Mouse (Mus musculus): ENCODE data around the gene Ddah1.

The Ddah1 gene

DNA sequence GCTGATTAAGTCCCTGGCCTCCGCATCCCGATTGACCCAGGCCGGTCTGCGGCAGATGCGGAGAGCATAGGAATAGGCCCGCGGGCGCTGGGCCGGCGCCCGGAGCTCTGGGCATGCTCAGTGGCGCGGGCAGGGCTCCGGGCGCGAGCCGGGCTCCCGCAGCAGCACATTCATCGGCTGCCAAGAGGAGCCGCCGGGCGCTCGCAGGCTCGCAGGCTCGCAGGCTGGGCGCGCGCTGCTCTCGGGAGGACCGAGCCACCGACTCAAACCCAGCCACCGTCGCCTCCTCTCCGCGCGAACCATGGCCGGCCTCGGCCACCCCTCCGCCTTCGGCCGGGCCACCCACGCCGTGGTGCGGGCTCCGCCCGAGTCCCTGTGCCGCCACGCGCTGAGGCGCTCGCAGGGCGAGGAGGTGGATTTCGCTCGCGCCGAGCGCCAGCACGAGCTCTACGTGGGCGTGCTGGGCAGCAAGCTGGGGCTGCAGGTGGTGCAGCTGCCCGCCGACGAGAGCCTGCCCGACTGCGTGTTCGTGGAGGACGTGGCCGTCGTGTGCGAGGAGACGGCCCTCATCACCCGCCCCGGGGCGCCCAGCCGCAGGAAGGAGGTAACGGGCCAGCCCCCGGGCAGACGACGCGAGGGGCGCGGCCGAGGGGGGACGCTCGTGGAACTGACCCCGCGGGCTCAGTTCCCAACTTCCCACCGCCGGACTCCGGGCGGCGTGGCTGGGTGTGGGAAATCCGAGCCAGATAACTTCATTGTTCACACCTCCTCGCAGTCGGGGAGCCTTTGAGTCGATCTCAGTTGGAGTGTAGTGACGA is at the start of gene Ddah1:
Gene Ddah1 (plus strand): TSS at position 115 of the 818 bp plus-strand sequence.
- DNase-seq (ENCODE audit: low spot score) = peak; percentile 14

DNA sequence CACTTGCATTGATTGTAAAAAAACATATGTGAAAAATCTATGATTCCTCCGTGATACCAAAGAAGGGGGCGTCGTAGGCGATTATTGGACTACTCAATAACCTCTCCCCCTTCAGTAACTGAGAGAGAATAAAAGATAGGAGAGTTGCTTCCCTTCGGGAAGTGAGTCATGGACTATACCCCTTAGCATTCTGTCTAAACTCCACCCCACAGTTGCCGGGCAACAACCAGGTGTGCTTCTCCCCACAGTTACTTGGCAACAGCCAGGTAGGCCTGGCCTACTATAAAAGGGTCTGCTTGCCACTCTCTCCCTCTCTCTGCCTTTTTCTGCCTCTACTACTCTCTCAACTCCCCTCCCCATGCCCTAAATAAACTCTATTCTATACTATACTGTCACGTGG is 42.6 kb upstream of the Ddah1 start:
- no peak for DNase-seq (ENCODE audit: low spot score)

DNA sequence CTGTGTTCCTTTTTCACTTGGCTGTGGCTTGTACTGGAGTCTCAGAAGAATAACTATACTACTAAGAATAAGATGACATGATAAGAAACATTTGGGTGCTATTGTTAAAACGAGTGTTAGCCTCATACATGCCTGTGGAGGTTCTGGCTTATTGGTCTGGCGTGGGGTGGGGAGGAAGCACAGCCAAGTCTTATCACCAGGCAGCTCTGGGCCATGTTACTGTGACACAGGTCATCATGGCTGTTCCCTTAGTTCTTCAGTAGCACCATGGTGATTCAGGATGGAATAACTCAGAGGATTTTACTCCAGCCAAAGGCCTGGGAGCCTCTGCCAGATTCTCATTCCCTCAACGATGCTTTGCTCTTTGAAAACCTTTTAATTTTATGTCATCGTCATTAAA is 38.8 kb upstream of the Ddah1 start:
- no peak for DNase-seq (ENCODE audit: low spot score)

DNA sequence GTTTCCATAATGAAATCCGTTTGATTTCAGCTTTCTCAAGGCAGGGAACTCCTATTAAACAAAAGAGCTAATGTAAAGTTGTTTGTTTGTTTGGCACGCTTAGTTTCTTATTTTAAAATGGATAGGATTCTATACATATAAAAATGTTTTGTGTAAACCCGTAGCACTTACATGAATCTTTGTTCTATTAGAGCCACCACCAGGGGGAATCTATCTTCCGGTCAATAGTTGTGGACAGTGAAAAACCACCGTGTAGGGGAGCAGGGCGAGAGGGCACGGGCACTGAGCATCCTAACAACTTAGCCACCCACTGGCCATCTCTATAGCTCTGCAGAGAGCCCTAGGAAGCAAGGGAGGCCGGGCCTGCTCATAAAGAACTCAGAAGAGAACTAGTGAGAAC is 33.4 kb upstream of the Ddah1 start:
- no peak for DNase-seq (ENCODE audit: low spot score)

DNA sequence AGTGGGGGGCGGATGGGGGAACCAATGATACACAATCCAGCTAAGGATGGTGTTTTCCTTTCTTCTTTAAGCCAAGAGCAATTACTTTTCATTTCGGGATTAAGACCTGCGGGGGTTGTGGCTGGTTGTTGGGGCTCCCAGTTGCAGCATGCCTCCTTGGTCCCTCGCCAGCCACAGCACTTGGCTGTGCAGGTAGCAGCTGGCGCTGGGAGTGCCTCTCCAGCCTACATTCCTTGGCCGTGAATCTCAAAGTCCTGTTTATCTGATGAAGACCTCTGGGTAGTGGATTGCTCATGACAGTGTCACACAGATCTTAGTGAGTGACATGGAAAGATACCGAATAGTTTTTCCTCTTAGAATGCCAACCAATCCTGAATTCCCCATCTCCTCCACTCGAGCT is 30.1 kb upstream of the Ddah1 start:
- DNase-seq (ENCODE audit: low spot score) = no peak

DNA sequence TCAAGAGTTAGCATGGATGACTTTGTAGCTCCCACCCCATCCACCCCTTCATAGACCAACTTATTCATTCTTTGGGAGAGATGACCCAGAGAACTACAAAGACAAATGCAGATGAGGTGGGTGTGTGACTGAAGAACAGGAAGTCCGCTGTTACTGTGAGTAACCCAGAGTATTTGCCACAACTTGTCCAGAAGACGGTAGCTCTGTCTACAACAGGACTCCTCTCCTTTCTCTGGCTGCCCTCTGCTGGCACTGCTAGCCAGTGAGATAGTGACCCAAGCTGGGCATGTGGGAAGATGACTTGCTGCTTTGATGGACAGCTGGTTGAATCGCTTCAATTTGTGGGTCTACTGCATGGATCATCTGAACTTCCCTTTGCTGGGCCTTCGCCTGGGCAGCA is 28.9 kb upstream of the Ddah1 start:
- no peak for DNase-seq (ENCODE audit: low spot score)

DNA sequence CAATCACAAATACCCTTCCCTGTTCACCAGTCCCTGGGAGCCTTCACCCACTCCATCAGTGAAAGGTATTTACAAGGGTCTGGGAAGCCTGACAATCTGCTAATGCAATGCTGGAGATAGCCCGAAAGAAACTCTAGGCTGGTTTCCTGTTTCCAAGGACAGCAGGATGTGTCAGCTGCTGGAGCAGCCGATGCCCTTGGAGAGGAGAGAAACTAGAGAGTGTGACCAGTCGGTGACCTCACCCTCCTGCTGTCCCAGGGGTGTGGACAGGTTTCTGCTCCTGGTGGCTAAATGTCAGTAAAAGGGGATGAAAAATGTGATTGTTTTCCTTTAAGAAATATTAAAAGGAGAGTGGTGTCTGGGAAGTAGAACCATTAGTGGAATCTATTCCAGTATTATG is 28.4 kb upstream of the Ddah1 start:
- no peak for DNase-seq (ENCODE audit: low spot score)

DNA sequence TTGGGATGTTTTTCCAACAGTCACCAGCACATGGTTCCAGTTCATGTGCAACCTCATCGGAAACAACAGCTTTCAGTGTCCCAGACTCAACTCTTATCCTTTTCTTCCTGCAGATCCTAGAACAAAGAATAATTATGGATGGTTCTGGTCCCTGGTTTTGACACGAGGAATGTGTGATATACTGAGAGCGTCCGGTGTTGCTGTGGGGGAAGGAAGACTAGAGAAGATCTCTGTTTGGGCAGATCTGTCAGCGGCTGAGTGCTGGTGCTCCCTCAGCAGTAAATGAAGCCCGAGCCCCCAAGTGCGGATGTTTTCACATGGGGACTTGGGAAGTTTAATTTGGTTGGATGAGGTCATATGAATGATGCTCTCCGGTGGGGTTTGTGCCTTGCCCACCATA is 23.6 kb upstream of the Ddah1 start:
- DNase-seq (ENCODE audit: low spot score) = no peak

DNA sequence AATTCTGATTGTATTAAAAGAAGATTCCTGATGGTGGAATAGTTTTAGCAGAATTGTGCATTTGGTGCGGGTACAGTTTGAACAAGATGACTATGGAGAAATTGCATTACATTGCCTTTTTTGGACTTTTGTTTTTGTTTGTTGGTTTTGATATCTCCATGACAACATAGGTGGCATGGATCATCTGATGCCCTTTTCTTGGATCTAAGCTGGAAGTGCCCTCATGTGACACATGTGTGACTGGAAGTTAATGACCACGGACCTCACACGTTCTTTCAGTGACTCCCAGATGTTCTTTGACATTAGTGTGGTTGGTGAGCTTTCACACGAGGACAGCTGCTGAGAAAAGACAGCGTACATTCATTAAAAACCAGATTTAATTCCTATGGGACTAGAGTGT is 21.9 kb upstream of the Ddah1 start:
- no peak for DNase-seq (ENCODE audit: low spot score)

DNA sequence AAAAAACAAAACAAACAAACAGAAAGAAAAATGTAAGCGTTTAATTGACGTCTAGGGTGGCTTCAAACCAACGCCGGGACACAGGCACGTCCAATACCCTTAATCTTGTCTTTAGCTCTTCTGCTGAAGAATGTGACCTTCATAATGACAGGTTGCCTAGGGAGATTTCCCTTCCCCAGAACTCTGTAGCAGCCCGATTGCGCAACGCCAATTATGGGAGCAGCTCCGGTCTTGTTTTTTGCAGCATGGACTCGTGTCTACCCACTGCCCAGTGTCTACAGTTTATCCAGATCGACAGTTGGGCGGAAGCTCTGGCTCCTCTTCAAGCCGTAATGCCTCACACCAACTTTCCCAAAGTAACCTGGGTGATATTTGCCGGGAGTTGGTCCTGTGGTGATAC is 19.8 kb upstream of the Ddah1 start:
- no peak for DNase-seq (ENCODE audit: low spot score)

DNA sequence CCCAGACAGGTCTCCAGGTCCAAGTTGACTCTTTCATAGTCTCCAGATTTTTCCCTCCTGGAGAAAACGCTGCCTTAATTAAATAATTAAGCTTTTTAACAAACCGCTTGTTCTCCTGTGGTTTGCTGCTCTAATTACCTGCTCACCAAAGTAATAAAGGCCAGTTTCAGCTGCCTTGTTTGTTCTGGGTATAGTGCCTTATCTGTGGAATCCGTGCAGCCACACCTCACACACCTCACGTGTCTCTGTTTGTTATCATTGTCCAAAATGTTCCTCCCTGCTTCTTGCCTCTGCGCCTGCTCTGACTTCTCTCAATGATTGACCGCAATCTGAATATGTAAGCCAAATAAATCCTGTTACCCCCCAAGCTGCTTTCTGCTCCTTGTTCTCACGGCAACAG is 18.6 kb upstream of the Ddah1 start:
- no peak for DNase-seq (ENCODE audit: low spot score)

DNA sequence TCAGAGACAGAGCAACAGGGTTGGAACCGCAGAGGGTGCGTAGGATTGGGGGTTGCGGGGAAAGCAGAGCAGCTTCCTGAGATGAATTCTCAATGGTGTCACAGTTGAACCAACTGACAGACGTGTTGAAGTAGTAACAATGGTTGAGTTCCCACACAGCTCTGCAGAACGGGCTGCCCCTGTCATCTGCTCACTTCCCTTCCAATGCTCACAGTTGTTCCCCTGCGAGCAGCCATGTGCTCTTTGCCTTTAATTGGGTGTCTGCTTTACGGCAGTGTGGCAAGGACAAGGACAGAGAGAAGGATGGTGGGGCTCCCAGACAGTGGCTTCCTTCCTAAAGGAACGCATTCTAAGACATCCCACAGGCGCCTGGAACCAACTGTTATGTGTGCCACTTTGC is 15.4 kb upstream of the Ddah1 start:
- DNase-seq (ENCODE audit: low spot score) = no peak

DNA sequence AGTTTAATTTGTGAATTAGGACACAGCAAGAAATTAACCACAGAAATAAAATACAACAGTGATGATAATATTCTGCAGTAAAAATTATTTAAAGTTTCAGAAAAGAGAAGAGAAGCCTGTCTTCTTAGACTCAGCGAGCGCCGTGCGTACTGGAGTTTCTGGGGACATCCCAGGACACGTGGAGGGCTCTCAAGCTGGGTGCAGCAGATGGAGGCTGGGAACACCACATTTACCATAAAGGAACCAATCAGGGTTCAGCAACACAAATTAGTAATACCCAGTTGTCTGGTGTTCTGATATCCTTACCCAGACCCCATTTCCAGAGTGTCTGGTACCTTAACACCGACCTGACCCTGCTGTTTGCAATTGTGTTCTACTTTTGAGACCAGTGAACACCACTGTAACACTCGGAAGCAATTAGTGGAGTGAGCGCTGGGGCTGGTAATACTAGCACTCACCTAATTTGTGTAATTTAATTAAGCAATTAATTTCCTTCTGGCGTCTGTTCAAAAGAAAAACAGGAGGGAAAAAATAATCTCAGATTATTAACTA is 14.9 kb upstream of the Ddah1 start:
- DNase-seq (ENCODE audit: low spot score) = no peak

DNA sequence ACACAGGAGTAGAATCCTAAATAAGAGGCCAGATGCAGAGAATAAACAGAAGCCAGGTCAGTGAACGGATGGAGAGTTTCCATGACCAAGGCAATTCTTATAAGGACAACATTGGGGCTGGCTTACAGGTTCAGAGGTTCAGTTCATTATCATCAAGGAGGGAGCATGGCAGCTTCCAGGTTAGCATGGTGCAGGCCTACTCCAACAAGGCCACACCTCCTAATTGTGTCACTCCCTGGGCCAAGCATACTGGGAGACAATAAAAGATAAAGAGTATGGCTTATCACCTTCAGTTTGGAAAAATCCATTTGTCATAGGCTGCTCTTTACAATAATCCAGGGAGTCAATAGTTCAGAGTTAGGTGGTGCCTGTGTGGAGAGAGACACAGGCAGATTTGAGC is 9.8 kb upstream of the Ddah1 start:
- DNase-seq (ENCODE audit: low spot score) = no peak

DNA sequence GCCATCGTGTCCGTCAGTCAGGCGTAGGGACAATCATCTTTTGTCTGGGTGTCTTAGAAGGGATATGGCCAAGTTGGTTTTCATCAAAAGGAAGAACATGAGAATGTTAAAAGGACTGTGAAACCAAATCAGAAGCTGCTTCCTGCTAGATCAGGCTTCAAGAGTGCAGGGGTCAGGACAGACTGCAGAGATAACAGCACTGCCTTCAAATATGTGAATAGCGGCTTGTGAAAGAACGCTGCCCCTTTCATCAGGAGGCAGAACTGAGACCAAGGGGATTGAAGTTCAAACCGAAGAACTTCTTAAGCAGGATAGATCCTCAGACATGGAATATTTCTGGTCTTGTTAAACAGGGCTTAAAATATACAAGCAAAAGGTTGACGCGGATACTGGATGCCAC is 2.0 kb upstream of the Ddah1 start:
- no peak for DNase-seq (ENCODE audit: low spot score)

DNA sequence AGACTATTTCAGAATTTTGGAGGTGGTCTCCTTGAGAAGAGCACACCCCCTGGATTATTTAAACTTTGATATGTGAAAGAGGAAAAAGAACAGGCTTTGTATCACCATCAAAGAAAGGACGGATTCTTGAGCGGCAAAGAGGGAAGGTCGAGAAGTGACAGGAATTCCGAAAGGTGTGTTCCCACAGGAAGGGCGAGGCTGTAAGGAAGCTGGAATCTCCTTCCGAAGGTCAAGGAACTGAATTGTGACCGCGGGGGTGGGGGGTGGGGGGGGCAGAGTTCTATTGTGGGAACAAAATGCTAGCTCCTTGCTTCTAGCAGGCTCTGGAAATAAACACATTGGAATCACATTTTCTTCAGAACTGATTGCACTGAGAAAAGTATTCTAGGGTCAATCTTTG is 1.3 kb upstream of the Ddah1 start:
- DNase-seq (ENCODE audit: low spot score) = no peak

DNA sequence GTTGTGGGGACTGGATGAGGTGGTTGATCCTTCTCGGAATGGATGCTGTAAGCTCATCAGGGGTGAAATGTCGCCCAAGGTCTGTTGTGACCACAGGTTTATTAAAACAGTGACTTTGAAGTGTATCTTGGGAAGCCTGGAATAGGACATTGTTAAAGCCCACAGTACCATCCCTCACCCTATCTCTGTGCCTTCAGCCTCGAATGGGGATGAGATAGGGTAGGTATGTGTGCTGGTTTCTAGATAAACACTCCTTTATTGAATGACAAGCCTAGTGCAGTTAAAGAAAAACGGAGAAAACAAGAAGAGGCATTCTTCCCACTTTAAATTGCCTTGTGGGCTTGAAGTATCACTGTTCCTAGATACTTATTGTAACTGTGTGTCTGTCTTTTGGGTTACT is 631 bp upstream of the Ddah1 start:
- no peak for DNase-seq (ENCODE audit: low spot score)

DNA sequence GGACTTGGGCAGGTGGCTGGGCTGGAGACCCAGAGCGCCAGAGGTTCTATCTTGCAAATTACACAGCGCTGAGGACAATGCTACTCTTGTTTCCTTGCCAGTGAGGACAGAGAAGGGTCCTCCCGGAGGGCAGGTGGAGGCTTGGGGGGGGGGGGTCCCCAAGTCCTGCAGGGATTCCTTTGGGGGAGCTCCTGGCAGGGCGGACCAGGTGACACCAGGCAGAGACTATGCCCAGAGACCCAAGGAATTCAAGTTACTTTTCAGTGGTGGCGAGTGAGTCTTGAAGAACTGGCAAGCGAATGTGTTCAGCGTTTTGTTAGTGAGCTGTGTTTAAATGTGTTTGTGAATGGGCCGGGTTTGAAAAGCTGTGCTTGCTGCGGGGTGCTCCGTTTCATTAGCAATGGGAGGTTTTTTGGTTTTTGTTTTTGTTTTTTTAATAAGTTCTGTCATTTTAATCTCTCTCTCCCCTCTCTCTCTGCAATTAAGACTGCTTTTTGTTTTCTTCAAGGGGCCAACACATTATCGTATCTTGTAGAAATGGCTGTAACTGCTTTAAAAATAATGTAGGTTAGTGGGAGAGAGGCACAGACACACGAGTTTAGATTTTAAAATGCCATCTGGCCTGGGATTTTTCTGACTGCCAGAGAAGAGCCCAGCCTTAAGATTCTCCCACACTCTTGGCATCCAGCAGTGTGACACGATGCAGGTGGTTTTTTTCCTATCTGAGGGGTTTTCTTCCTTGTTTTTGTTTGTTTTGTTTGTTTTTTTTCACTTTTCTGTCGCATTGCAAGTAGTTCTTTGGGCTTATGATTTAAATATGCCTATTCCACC is 1.1 kb downstream of the Ddah1 start:
- no peak for DNase-seq (ENCODE audit: low spot score)

DNA sequence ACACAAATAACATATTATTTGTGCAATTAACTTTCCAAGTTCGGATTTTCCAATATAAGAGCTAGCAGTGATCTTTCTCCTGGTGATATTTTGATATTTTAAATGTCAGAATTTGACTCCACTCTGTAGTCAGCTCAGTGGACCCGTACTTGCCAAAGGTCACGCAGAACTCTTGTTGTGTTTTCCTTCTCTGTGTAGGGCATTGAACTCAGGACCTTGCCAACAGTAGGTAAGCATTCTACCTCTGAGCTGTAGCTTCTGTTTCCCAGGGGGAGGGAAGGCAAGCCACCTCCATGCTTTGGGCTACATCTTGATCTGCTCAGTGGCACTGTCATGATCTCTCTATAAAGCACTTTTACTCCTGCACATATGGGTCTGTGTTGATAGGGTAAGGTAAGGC is 2.1 kb downstream of the Ddah1 start:
- DNase-seq (ENCODE audit: low spot score) = no peak

DNA sequence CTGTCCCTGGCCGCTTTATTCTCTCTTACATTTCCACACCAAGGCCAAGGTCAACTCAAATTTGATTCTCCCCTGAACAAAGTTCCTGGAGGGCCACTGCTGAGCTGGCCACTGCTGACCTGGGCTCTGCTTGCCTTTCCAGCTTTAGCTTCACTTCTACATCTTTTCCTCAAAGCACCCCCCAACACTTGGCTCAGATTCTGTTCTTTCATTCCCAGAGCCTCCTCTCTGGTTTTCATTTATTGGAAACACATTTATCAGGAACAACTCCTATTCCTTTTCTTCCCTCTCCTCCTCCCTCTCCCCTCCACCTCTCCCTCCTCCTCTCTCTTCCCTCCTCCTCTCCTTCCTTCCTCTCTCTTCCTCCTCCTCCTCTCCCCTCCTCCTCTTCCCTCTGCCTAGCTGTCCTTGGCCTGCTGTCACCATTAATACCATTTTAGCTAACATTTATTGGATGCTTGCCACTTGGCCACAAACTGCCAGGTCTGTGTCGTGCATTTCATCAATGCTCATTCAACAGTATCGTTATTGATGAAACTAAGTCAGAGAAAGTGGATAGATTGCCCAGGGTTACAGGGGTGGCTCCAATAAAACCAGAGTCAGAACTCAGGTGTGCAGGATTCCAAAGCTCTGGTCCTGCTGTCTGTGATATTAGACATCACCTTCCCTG is 3.2 kb downstream of the Ddah1 start:
- DNase-seq (ENCODE audit: low spot score) = no peak

DNA sequence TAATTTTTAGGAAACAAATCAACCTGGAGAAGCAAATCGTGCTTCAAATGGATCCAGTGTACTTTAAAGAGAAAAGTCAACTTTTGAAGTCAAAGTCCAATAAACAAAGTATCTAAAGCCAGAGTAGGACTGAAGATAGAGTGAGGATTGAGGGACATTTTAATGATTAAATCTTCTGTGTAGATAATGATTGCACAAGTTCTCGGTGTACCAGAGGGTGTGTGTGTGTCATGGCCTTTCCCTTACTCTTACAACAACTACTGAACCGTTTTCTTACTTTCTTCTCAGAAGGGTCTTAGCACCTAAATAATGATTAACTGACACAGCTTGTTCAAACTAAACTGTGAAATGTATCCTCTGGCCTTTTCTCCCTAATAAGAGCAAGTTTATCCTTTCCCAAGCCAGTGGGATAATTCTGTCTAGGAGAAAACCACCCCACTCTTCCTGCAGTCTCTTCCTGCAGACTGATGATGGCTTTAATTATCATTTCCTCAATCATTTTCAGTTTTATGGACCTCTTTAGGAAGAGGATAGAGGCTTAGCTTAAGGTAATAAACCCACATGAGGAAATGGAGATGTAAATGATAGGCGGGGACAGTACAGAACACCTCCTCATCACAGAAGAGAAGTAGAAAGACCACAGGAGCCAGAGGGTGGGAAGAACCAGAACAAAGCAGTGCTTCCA is 4.6 kb downstream of the Ddah1 start:
- no peak for DNase-seq (ENCODE audit: low spot score)

DNA sequence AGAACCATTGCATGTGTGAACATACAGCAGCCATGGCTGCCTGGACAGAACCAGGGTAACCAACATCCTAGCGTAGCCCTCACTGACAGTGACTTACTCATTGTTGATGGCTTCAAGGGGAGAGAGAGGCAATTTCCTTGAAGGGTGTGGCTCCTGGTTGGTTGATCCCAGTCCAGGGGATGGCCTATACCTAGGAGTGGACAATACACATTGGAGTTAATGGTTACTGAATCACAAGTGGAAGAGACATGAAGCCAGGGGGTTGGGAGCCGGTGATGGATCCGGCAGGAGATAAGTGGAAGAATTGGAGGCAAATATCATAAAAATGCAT is 5.1 kb downstream of the Ddah1 start:
- DNase-seq (ENCODE audit: low spot score) = no peak

Measured in urinary bladder, postnatal 10 days (tissue).